Mouse (Mus musculus): Measurements from ENCODE around the gene Pip4k2b.
"Not testable (repeated sequence)": the region's sequence is repeated elsewhere in the genome, so short reads cannot be mapped to it uniquely, and the experiment has no call there.

Pip4k2b gene

GRCm38 (mm10) chr11:97714356-97714755 lies 30.1 kb downstream of the Pip4k2b start:
- no peak for DNase-seq

- no peak for DNase-seq
Measured at GRCm38 (mm10) chr11:97713896-97714295, 30.6 kb downstream of the Pip4k2b start.

- no peak for DNase-seq
Measured at GRCm38 (mm10) chr11:97712286-97712685, 32.2 kb downstream of the Pip4k2b start.

GRCm38 (mm10) chr11:97711200-97711900 lies 33.2 kb downstream of the Pip4k2b start:
- DNase-seq, result no peak

- not testable (repeated sequence) for DNase-seq
Measured at GRCm38 (mm10) chr11:97710067-97710466, 34.4 kb downstream of the Pip4k2b start.

GRCm38 (mm10) chr11:97703039-97703826 lies 41.3 kb downstream of the Pip4k2b start, which contains the start of gene Psmb3:
Psmb3 (plus strand) TSS chr11:97703399.
- DNase-seq, result peak; percentile 99 to 100

- peak; percentile 90 to 92 for DNase-seq
Measured at GRCm38 (mm10) chr11:97702393-97702745, 42.1 kb downstream of the Pip4k2b start.

- no peak for DNase-seq
Measured at GRCm38 (mm10) chr11:97701581-97702392, 42.7 kb downstream of the Pip4k2b start.

- peak in 1 of 2 experiments; percentile 42 for DNase-seq
Measured at GRCm38 (mm10) chr11:97700746-97701580, 43.5 kb downstream of the Pip4k2b start.

GRCm38 (mm10) chr11:97700003-97700745 lies 44.3 kb downstream of the Pip4k2b start, which contains the start of gene Pcgf2:
Pcgf2 (minus strand) TSS chr11:97700497.
- DNase-seq, result peak; percentile 88 to 90

- DNase-seq, result peak; percentile 91 to 94
Measured at GRCm38 (mm10) chr11:97699626-97700002, 44.9 kb downstream of the Pip4k2b start.

GRCm38 (mm10) chr11:97698741-97699611 lies 45.5 kb downstream of the Pip4k2b start:
- peak; percentile 79 to 85 for DNase-seq

GRCm38 (mm10) chr11:97697891-97698529 lies 46.5 kb downstream of the Pip4k2b start:
- DNase-seq, result no peak

- no peak for DNase-seq
Measured at GRCm38 (mm10) chr11:97697199-97697890, 47.2 kb downstream of the Pip4k2b start.

- DNase-seq, result no peak
Measured at GRCm38 (mm10) chr11:97696669-97697068, 47.8 kb downstream of the Pip4k2b start.

GRCm38 (mm10) chr11:97695712-97696401 lies 48.6 kb downstream of the Pip4k2b start:
- DNase-seq, result no peak

- peak in 1 of 2 experiments; percentile 75 for DNase-seq
Measured at GRCm38 (mm10) chr11:97694921-97695711, 49.4 kb downstream of the Pip4k2b start.

- no peak for DNase-seq
Measured at GRCm38 (mm10) chr11:97694435-97694834, 50.1 kb downstream of the Pip4k2b start.

Data from lung, adult 18-20 months (tissue).